Comparison of ENCODE assay signal across 23 mouse cellular contexts in genomic region chr11:70906681-70907080, GRCm38 (mm10).
DNase-seq lines count a peak whose midpoint lies in the region.
"Had no signal": no experiment of that assay in that cellular context is flagged by ENCODE, and none has a peak within 500 bp of the region (broad histone marks: within the 10 kb centered on the region; RNA-seq: fewer than 3 reads in every experiment).

No protein-coding gene starts in this region.

- peak; percentile 17 to 34 for DNase-seq in frontal cortex, postnatal 36 days (ENCODE audit: low spot score in 2 of 2)
- DNase-seq in frontal cortex, postnatal 25 days (ENCODE audit: low spot score in 2 of 2): no peak
- peak; percentile 27 to 29 for DNase-seq in right cerebral cortex, adult 2 months (ENCODE audit: low spot score in 2 of 2)
- no peak for DNase-seq in right cerebral cortex, postnatal 10 days (ENCODE audit: low spot score in 2 of 2)
- DNase-seq in brain, adult 2 months (ENCODE audit: low read depth, low spot score): peak; percentile 68
- no peak for DNase-seq in gastrocnemius, postnatal 10 days
- DNase-seq in layer of hippocampus, adult 8-10 months (ENCODE audit: low spot score in 2 of 2): no peak
- DNase-seq: adrenal gland, adult 8-10 months; B cell, adult 2 months; cerebellum, adult 11 months; cerebellum, adult 9-10 months; cerebellum, postnatal 36 days; gastrocnemius, postnatal 14 days; heart, postnatal 36 days; kidney, adult 9 months; kidney, postnatal 10 days; layer of hippocampus, adult 9-11 months; liver, embryonic 13.5 days; lung, adult 18-20 months; lung, postnatal 14 days; spleen, adult 18-20 months; thymus, adult 2 months; thymus, postnatal 36 days had no signal

Comparison
In these comparisons a context has a peak if more than half of its experiments do, and no peak if none do; other contexts are left out.
1. DNase-seq: peak in frontal cortex, postnatal 36 days (2 of 2), right cerebral cortex, adult 2 months (2 of 2) and brain, adult 2 months (single experiment); none in frontal cortex, postnatal 25 days (0 of 2), right cerebral cortex, postnatal 10 days (0 of 2), gastrocnemius, postnatal 10 days (single experiment) and layer of hippocampus, adult 8-10 months (0 of 2).